In genomic region chr2:121448739-121449535, GRCm38 (mm10) we compare ENCODE assay signal across 8 mouse cellular contexts. TPM values are rescaled to one million over a fixed set of nuclear protein-coding genes. Genes with fewer than 3 reads are reported as not detected.
A peak's percentile ranks its signal among the peaks of the same experiment; 100 is the strongest.
DNase-seq lines count a peak whose midpoint lies in the region; ATAC-seq and TF ChIP-seq lines count a peak whose summit lies in the region.

Gene Serf2 (plus strand): TSS chr2:121449195.

- WGBS in bone marrow, adult 2 months: under 1% methylated on average over 72 of the region's 74 CpGs
- under 1% methylated on average over 64 of the region's 74 CpGs for WGBS in embryonic facial prominence, embryonic 15.5 days
- WGBS in limb, embryonic 14.5 days: 2% methylated on average over 45 of the region's 74 CpGs
- WGBS in midbrain, postnatal 0 days: 1% methylated on average over 65 of the region's 74 CpGs

- DNase-seq in 416B (ENCODE audit: low read depth): peak; percentile 99
- DNase-seq in heart, adult 8-10 months (ENCODE audit: low spot score): peak; percentile 99
- peak; percentile 100 for DNase-seq in kidney, adult 9 months
- DNase-seq in limb, embryonic 14.5 days (ENCODE audit: low spot score): peak; percentile 98
- peak; percentile 98 for DNase-seq in midbrain, postnatal 0 days (ENCODE audit: low spot score)
- DNase-seq in spleen, postnatal 14 days (ENCODE audit: low spot score in 2 of 2): peak; percentile 98

- TF ChIP-seq POLR2A in bone marrow, adult 2 months (IDR thresholded peaks at IDR 0.05; ENCODE audit: borderline replicate concordance, control insufficient read depth, low read depth, low read length): peak; percentile 96
- peak; percentile 97 for TF ChIP-seq POLR2A in limb, embryonic 14.5 days (IDR thresholded peaks at IDR 0.05; ENCODE audit: borderline replicate concordance, extremely low read depth, insufficient read depth, insufficient read length)

- peak; percentile 99 for ATAC-seq in embryonic facial prominence, embryonic 15.5 days (ENCODE audit: insufficient number of reproducible peaks, low FRiP score, low TSS enrichment, low read depth)
- peak; percentile 96 for ATAC-seq in limb, embryonic 14.5 days (ENCODE audit: low FRiP score, low read depth)
- peak; percentile 98 for ATAC-seq in midbrain, postnatal 0 days (ENCODE audit: low FRiP score)

- peak within 1 kb of the TSS; percentile 99 for H3K9ac ChIP-seq in embryonic facial prominence, embryonic 15.5 days
- peak within 1 kb of the TSS; percentile 93 for H3K9ac ChIP-seq in limb, embryonic 14.5 days (ENCODE audit: low read depth, low read length, severe bottlenecking)
- peak within 1 kb of the TSS; percentile 92 for H3K9ac ChIP-seq in midbrain, postnatal 0 days (replicated peaks; ENCODE audit: low read length, poor library complexity, severe bottlenecking)

- H3K4me2 ChIP-seq in embryonic facial prominence, embryonic 15.5 days (replicated peaks): peak within 1 kb of the TSS; percentile 82
- H3K4me2 ChIP-seq in limb, embryonic 14.5 days (replicated peaks; ENCODE audit: low read depth, low read length, severe bottlenecking): peak within 1 kb of the TSS; percentile 89
- peak within 1 kb of the TSS; percentile 93 for H3K4me2 ChIP-seq in midbrain, postnatal 0 days (ENCODE audit: low read depth, low read length, poor library complexity, severe bottlenecking)

- H3K4me1 ChIP-seq in bone marrow, adult 2 months (ENCODE audit: control insufficient read depth, insufficient read depth, low read length): no peaks in the 10 kb centered on the region
- peaks cover 32% of the 10 kb centered on the region for H3K4me1 ChIP-seq in embryonic facial prominence, embryonic 15.5 days
- peaks cover 10% of the 10 kb centered on the region for H3K4me1 ChIP-seq in limb, embryonic 14.5 days (ENCODE audit: control insufficient read depth, insufficient read depth, low read length)
- H3K4me1 ChIP-seq in midbrain, postnatal 0 days (ENCODE audit: insufficient read depth, low read length): 0 out of 2 replicates have a peak, but pooled peaks cover 4% of the 10 kb centered on the region

- TF ChIP-seq CTCF in bone marrow, adult 2 months (IDR thresholded peaks at IDR 0.05; ENCODE audit: control insufficient read depth, insufficient read depth, low read length): no peak
- no peak for TF ChIP-seq CTCF in midbrain, postnatal 0 days (IDR thresholded peaks at IDR 0.05)

- H3K27ac ChIP-seq in bone marrow, adult 2 months (ENCODE audit: control insufficient read depth, insufficient read depth, low read depth, low read length, poor library complexity): peak within 1 kb of the TSS; percentile 98
- peak within 1 kb of the TSS; percentile 98 for H3K27ac ChIP-seq in embryonic facial prominence, embryonic 15.5 days (replicated peaks)
- peak within 1 kb of the TSS; percentile 94 for H3K27ac ChIP-seq in limb, embryonic 14.5 days (replicated peaks; ENCODE audit: low read depth, low read length)
- peak within 1 kb of the TSS; percentile 94 for H3K27ac ChIP-seq in midbrain, postnatal 0 days (ENCODE audit: low read depth, low read length)

- peak within 1 kb of the TSS; percentile 76 for H3K4me3 ChIP-seq in bone marrow, adult 2 months (replicated peaks; ENCODE audit: control insufficient read depth, low read depth, low read length)
- H3K4me3 ChIP-seq in embryonic facial prominence, embryonic 15.5 days (replicated peaks): peak within 1 kb of the TSS; percentile 99
- H3K4me3 ChIP-seq in limb, embryonic 14.5 days (replicated peaks; ENCODE audit: low read length): peak within 1 kb of the TSS; percentile 99
- H3K4me3 ChIP-seq in midbrain, postnatal 0 days (ENCODE audit: low read depth, low read length): peak within 1 kb of the TSS; percentile 95

- no peaks in the 10 kb centered on the region for H3K9me3 ChIP-seq in embryonic facial prominence, embryonic 15.5 days (replicated peaks)
- H3K9me3 ChIP-seq in limb, embryonic 14.5 days (ENCODE audit: control insufficient read depth, low read length): no peaks in the 10 kb centered on the region
- H3K9me3 ChIP-seq in midbrain, postnatal 0 days (ENCODE audit: low read length): no peaks in the 10 kb centered on the region

- H3K36me3 ChIP-seq in embryonic facial prominence, embryonic 15.5 days: peaks cover 26% of the 10 kb centered on the region
- peaks cover 32% of the 10 kb centered on the region for H3K36me3 ChIP-seq in limb, embryonic 14.5 days (ENCODE audit: control insufficient read depth, insufficient read depth, low read length)
- H3K36me3 ChIP-seq in midbrain, postnatal 0 days (ENCODE audit: insufficient read depth, low read length): peaks cover 12% of the 10 kb centered on the region; the same call in 1 of the 2 replicates

- no peaks in the 10 kb centered on the region for H3K27me3 ChIP-seq in embryonic facial prominence, embryonic 15.5 days
- H3K27me3 ChIP-seq in limb, embryonic 14.5 days (ENCODE audit: control insufficient read depth, insufficient read depth, low read length): no peaks in the 10 kb centered on the region
- H3K27me3 ChIP-seq in midbrain, postnatal 0 days (ENCODE audit: insufficient read depth, low read length): no peaks in the 10 kb centered on the region

RNA-seq across cellular contexts. Expression of gene Serf2, which starts in this region (rescaled TPM):
- 261 and 476 TPM in 2 replicates for polyA plus RNA-seq in bone marrow, adult 2 months (2011; ENCODE audit: insufficient read depth, insufficient read length, low replicate concordance, missing spikeins)
- polyA plus RNA-seq in embryonic facial prominence, embryonic 15.5 days (2015; fragmentation: Nextera tagmentation; extraction: Ambion mirVana): 510 and 538 TPM in 2 replicates
- 100 to 1,000 TPM; 360 to 469 (median 411) TPM for total RNA-seq in heart, adult 8-10 months (2022)
- 459 and 792 TPM in 2 replicates for polyA plus RNA-seq in limb, embryonic 14.5 days (2012; rRNA removed)
- polyA plus RNA-seq in limb, embryonic 14.5 days (2014; fragmentation: Nextera tagmentation; extraction: Ambion mirVana): 635 and 646 TPM in 2 replicates
- 235 and 284 TPM in 2 replicates for total RNA-seq in midbrain, postnatal 0 days (2014; rRNA removed)
- 271 and 278 TPM in 2 replicates for polyA plus RNA-seq in midbrain, postnatal 0 days (2015; fragmentation: Nextera tagmentation; extraction: Ambion mirVana)

Comparison
In these comparisons a context has a peak if more than half of its experiments do, and no peak if none do; other contexts are left out.
1. Peak in every context shown above with its lines: DNase-seq, ATAC-seq, H3K4me3 ChIP-seq and H3K27ac ChIP-seq.